Mouse (Mus musculus) adrenal gland, postnatal 25 days (tissue): ENCODE measurements at regions not wholly inside any gene's neighbourhood (a gene's known extent, or its start where the extent isn't known, plus 50 kb on each side); places are given as distances from the start of the nearest gene placed in this dataset.
A peak's percentile ranks its signal among the peaks of the same experiment; 100 is the strongest.

Experiments
- DNase-seq: peaks from one replicate; pipeline ENCODE4 v3.0.0; 2021; ENCODE audit warnings: mixed read lengths

DNA sequence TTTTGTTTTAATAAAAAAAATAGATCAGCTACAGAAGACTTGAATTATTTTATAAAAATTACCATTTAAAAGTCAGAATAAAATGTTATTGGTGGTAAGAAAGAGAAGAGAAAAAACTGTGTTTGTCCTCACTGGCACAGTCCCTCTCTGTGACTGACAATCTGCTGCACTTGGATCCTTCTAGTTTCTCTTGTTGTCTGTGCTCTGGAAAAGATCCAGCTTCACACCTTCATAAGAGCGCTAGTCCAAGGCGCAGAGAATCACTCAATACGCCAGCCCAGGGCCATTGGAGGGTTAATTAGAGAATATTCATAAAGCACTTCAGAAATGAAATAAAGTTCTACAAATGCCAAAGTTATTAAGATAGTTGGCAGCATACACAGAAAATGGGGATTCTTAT lies 153.8 kb downstream of the Lmbrd1 start:
- no peak for DNase-seq

DNA sequence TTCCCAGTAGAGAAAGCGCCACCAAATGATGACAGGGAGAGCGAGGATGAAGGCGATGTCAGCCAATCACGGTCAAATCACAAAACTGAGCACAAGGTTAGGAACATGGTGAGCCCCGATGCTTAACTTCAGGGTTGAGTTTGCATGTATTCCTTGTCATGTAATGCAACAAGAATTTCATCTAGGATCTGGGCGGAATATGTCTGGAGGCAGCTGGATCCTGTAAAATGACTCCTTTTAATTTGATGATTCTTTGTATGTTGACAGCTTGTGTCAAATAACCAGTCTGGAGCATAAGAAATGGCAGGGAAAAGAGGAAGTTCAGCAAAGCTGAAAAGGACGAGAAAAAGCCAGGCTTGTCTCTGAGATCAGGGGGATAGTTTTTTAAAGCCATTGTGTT lies 188.4 kb downstream of the Lmbrd1 start:
- DNase-seq, result no peak

DNA sequence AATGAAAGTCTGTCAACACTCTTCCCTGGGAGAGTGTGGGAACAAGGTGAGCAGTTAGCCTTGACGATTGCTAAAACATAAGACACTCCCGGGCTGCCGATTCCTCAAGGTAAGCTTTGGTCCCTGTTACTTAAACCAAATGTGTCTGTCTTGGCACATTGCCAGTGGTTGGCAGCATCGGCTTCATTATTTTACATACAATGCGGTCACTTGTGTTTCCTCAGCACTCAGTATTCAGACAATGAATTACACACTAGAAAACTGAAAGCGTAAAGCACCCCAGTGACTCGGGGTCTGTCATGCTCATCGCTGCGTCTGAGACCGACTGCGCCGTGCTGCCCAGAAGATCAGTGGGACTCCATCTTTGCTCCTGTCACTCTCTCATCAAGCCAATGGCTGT lies 191.3 kb downstream of the Lmbrd1 start:
- DNase-seq, result no peak

DNA sequence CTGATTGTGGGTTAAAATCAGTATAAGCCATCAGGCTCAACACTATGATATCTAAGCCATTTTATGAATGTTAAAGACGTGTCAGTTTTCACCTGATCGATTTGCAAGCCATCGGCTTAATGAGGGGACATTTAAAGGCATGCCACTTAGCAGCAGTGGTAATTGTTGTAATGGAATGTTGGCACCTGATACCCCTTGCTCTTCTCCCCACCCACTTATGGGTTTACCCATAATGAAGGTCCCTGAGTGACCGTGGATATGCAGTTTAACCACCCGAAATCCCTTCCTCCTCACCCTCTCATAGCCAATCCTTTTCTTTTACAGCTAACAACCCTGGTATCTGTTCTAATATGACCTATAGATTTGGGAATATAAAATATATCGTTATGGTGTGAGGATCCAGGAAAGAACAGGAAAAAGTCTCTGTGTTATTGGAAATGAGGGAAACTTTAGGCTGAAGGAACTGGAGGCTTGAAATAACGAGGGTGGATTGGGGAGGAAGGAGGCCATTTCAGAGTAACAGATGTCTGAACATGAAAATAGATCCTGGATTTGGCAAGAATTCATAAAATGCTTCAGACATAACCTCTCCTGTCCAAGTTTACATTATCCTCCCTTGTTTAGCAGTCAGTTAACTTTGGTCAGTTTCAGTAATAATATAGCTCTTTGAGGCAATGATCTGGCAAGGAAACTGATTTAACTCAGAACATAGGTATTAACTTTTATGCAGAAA lies 192.4 kb downstream of the Lmbrd1 start:
- DNase-seq, result no peak

DNA sequence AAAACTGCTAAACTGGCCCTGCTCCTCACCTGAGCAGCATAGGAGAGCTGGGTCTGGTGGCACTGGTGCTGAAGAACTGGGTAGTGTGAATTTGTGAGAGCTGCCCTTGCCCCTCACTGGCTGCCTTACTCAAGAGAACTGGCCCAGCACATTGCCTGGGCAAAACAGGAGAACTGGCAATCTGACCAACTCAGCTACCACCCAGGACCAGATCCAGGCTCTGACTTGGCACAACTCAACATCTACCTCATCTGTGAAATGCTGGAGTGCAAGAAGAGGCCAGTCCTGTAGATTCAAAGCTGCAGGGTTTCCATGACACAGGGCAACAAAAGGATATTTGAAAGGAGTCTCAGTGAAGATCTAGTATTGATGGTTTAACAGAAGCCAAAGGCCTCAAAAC lies 198.6 kb downstream of the Lmbrd1 start:
- DNase-seq, result no peak

DNA sequence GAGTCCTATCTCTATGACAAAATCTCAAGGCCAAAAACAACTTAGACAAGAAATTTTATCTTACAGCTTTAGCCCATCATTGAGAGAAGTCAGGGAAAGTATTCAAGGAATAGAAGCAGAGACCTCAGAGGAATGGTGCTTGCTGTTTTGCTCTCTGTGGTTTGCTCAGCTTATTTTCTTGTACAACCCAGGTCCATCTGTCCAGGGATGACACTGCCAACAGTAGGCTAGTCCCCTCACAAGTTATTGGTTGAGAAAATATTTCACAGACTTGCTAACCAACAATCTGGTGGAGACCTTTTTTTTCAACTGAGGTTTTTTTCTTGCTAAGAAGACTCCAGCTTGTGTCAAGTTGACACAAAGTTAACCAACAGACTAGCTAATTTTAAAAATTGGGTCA lies 205.2 kb downstream of the Lmbrd1 start:
- no peak for DNase-seq

DNA sequence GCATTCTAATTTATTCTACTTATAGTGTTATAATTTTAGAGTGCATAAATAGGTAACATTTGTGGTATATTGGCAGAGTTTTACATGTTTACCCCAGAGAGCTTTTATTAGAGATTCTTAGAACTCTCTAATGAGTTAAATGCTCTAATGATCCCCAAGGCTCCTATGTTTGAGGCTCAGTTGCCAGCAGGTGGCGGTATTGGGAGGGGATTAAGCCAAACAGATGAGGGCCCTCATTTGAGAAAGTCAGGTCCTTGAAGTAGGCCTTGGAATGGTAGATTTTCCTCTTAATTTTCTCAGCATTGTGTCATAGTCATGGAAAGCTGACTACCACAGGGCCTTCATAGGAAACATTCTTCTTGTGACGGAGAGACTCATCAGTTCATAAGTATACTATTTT lies 222.8 kb downstream of the Lmbrd1 start:
- peak; percentile 66 for DNase-seq

DNA sequence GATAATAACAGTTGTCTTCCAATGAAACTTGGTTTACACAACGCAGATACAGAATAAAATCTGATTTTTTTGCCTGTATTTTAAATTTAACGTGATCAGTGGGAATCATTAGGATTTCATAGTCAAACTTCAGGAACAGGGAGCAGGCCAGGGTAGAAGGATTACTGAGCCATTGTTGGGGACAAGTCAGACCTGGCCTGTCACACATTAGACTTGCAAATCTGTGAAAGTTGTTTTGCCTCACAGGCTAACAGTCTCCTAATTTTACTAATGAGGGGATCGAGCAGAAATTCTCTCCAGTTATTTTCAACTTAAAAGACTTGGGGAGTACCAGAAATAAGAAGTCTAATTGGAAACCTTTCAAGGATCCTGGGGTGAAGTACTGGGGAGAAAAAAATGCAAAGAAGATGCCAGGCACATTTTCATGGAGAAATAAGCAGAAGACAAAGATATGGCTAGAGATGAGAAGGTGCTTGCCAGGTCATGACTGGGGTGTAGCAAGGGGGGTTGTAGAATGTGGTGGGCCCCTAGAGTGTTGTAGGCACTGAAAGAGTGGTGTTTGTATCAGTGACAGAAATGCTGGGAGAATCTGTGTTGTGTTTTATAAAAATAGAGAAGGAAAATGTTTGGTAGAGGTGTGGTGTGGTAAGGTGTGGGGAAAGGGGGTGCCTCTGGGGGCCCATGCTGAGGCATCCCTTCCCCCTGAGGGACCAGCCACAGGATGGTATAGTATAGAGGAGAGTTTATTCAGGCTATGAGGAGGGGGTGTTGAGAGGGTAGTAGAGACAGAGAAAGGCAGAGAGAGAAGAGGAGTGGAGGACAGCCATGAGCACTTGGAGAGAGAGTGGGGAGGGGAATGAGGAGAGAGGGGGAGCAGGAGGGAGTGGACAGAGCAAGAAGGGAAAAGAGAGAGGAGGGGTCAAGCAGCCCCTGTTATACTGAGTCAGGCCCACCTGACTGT lies 260.2 kb downstream of the Lmbrd1 start:
- DNase-seq, result no peak

DNA sequence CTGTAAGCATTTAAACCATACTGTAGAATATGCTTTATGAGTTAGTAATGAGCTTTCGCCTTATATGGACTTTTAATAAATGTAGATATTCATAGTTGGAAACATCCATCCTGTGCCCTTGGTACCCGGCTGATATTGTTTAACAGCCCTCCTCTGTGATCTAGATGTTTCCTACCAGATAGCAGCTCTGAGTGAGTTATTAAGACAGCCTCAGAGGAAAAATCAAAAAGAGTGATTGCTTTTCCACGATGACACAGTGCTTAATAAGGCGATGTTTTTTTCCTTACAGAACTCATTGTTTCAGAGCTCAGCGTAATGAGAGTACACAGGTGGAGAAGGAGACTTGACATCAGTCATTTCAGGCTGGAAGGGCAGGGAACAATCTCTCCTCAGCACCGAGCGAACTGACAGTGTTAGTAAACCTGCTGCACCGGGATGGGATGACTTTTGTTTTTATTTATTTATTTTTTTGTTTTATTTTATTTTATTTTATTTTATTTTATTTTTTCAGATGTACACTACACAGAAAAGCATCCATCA lies 264.4 kb downstream of the Lmbrd1 start:
- DNase-seq, result no peak

DNA sequence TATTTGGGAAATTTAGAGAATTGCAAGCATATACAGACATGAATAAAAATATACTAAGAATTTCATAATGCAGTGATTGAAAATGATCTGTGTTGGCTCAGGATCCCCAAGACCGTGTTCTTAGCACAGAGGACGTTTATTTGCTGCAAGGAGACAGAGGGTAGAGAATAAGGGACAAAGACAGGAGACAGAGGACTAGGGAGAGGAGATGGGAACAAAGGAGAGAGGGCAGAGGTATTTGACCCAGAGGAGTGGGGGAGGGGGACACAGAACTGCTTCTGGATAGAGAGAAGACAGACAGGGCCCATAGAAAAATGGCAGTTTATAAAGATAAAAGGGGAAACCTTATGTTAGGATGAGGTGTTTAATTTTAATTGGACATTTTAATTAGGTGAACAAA lies 265.0 kb downstream of the Lmbrd1 start:
- no peak for DNase-seq

DNA sequence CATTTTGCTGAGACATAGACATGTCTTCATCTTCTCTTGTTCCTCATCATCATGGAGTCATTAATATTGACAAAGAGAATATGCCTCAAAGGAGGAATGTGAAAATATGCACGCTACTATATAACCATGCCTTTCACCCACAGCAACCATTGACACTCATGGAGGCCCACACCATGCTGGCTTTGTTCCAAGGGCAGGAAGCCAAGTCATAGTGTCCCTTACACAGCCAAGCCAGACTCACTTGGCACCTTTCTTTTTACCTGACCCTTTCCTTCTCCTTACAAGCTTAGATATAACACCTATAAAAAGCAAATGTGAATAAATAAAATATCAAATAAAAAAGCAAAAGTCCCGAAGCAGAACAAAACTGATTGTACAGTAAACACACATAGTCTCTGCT lies 294.3 kb downstream of the Lmbrd1 start:
- no peak for DNase-seq

DNA sequence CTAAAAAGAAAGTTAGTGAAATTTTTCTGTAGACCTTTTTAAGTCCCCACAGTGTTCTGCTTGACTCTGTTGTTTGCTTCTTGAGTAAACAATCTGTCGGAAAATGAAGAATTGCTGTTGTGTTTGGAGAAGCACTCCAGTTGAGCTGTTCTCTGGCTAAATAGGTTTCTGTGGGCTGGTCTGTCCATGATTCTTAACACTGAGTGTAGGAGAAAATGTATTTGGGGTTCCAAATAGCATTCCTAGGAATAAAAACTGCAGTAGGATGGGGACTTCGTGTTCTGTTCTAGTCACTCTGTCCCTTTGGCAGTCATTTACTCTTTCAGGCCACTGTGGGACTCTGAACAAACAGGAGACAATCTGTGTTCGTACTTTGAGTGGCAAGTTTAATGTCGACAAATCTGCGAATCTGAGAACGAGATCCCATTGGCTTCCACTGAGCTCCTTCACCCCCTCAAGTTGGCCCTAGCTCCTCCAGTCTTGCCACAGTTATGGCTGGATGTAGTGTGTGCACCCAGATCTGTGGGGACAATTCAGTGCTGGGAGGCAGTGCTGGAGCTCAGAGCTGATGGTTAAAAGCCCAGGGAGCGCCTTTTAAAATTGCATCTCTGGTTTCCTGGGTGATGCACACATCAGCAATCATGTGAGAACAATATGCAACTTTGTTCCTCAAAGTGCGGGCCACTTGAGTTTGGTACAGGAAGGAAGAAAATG lies 330.2 kb downstream of the Lmbrd1 start:
- no peak for DNase-seq

DNA sequence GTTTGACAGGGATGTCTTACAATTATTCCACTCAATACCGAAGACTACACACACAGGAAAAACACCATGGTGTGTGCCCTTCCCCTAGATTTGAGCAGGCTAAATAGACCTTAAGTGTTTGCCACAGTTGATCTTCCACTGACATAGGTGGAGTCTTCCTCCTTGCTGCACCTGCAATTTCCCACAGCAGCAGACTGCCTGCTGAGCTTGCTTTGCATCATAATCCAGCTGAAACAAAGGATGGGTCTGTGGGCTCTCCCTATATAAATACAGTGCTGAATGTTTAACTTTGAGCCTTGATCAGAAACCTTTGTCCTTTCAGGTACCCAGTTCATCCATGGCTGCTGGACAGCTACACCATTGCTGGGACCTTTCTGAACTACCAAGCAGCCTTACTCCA lies 334.3 kb downstream of the Lmbrd1 start:
- DNase-seq, result no peak
